Mouse (Mus musculus) 416B (cell line): ENCODE measurements around the gene Nlrp10.

Experiments
- DNase-seq: peaks from one replicate; pipeline ENCODE4 v3.0.0; 2011; ENCODE audit warnings: low read depth

Gene Nlrp10

GRCm38 (mm10) chr7:108929726-108930393 is at the start of gene Nlrp10:
Gene Nlrp10, minus strand, starts transcription at chr7:108930178.
- peak; percentile 48 for DNase-seq

GRCm38 (mm10) chr7:108972273-108972672 is 42.3 kb upstream of the Nlrp10 start:
- no peak for DNase-seq

GRCm38 (mm10) chr7:108968201-108968600 is 38.2 kb upstream of the Nlrp10 start:
- peak; percentile 58 for DNase-seq

GRCm38 (mm10) chr7:108966742-108967362 is 36.9 kb upstream of the Nlrp10 start:
- peak; percentile 69 for DNase-seq

GRCm38 (mm10) chr7:108965968-108966367 is 36.0 kb upstream of the Nlrp10 start:
- DNase-seq = no peak

GRCm38 (mm10) chr7:108957734-108958133 is 27.8 kb upstream of the Nlrp10 start:
- DNase-seq = no peak

GRCm38 (mm10) chr7:108954185-108954584 is 24.2 kb upstream of the Nlrp10 start:
- peak; percentile 83 for DNase-seq

- no peak for DNase-seq
Observed at GRCm38 (mm10) chr7:108952801-108953200, 22.8 kb upstream of the Nlrp10 start.

GRCm38 (mm10) chr7:108950762-108951331 is 20.9 kb upstream of the Nlrp10 start:
- DNase-seq = no peak

- no peak for DNase-seq
Observed at GRCm38 (mm10) chr7:108950312-108950761, 20.4 kb upstream of the Nlrp10 start, which contains the start of gene Tub. Gene Tub, plus strand, starts transcription at chr7:108950338.

GRCm38 (mm10) chr7:108949301-108949700 is 19.3 kb upstream of the Nlrp10 start:
- no peak for DNase-seq

- DNase-seq = no peak
Observed at GRCm38 (mm10) chr7:108948611-108949010, 18.6 kb upstream of the Nlrp10 start.

GRCm38 (mm10) chr7:108944002-108944401 is 14.0 kb upstream of the Nlrp10 start:
- peak; percentile 69 for DNase-seq

- DNase-seq = peak; percentile 38
Observed at GRCm38 (mm10) chr7:108941466-108941865, 11.5 kb upstream of the Nlrp10 start.

- no peak for DNase-seq
Observed at GRCm38 (mm10) chr7:108936591-108936990, 6.6 kb upstream of the Nlrp10 start.

- DNase-seq = no peak
Observed at GRCm38 (mm10) chr7:108935411-108935810, 5.4 kb upstream of the Nlrp10 start.

GRCm38 (mm10) chr7:108934836-108935235 is 4.9 kb upstream of the Nlrp10 start:
- peak; percentile 45 for DNase-seq

- DNase-seq = peak; percentile 100
Observed at GRCm38 (mm10) chr7:108933794-108934731, 4.1 kb upstream of the Nlrp10 start, which contains the start of gene Eif3f. Gene Eif3f, plus strand, starts transcription at chr7:108934417.

GRCm38 (mm10) chr7:108928280-108929188 is 1.4 kb downstream of the Nlrp10 start:
- DNase-seq = no peak

GRCm38 (mm10) chr7:108927043-108927442 is 2.9 kb downstream of the Nlrp10 start:
- DNase-seq = peak; percentile 47

- DNase-seq = no peak
Observed at GRCm38 (mm10) chr7:108903969-108904368, 26.0 kb downstream of the Nlrp10 start.
